Mouse (Mus musculus) E14TG2a.4 (cell line): ENCODE results near the gene Ccdc148.

Experiments used
- CTCF ChIP-seq: conservative IDR thresholded peaks from 2 replicates; pipeline ENCODE4 v1.5.1; 2014; ENCODE audit warnings: low read length
- POU5F1 ChIP-seq: IDR thresholded peaks from 2 replicates; pipeline ENCODE4 v1.6.1; 2014; ENCODE audit warnings: low read length, borderline replicate concordance

- TF ChIP-seq CTCF, result no peak
- TF ChIP-seq POU5F1, result no peak
These were observed 319.5 kb downstream of the Ccdc148 start for GRCm38 (mm10) chr2:58841021-58841420.
